Mouse (Mus musculus) left cerebral cortex, adult 9 months (tissue): ENCODE measurements around the gene Rgmb.

Experiments
- DNase-seq, 2 experiments: peaks; one replicate each; pipeline ENCODE4 v3.0.0; 2022; ENCODE audit warnings: low spot score in 2 of 2

The Rgmb gene

DNA sequence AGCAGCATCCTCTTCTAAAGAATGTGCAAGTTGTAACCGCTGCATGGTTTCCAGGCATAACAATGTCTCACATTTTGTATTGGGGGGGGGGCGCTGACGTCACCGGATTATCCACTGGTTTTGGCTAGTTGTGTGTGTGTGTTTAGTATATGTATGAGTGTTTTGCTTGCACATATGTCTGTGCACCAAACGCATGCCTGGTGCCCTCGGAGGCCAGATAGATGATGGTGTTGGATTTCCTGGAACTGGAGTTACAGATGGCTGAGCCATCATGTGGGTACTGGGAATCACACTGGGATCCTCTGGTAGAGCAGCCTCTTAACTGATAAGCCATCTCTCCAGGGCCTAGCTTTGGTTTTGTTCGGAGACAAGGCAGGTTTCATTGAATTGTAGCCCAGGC is 8.5 kb downstream of the Rgmb start:
- no peak for DNase-seq

DNA sequence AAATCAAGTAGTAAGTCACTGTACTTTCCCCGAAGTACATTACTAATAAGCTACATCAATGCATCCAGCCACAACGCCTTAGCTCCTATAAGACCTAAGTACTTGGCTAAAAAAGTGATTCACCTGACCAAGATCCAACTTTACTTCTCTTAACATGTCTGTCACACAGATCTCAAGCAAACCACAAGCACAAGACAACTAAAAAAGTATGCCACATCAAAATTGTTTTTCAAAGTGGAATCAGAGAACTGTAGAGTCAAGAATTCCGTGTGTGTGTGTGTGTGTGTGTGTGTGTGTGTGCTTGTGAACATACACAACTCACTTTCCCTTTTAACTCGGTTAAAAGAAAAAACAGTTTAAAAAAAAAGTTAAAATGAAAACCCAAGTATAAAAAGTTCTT is 9.1 kb downstream of the Rgmb start:
- DNase-seq = no peak

DNA sequence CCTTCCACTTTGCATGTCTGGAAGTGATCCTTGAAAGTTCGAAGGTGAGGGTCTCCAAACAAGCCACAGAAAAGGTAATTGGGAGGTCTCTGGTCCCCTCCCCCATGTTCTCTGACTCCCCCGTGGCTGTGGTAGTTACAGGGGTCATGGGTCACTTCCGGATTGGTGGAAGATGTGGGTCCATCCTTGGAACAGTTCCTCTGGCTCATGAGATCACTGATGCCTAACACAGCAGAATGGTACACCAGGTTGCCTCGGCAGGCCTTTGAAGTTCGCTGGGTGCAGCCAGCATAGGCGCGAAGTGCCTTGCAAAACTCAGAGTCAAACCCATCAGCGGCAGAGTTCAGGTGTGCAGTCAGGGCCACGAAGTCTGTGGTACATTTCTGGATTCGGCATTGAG is 10.1 kb downstream of the Rgmb start:
- DNase-seq = no peak

DNA sequence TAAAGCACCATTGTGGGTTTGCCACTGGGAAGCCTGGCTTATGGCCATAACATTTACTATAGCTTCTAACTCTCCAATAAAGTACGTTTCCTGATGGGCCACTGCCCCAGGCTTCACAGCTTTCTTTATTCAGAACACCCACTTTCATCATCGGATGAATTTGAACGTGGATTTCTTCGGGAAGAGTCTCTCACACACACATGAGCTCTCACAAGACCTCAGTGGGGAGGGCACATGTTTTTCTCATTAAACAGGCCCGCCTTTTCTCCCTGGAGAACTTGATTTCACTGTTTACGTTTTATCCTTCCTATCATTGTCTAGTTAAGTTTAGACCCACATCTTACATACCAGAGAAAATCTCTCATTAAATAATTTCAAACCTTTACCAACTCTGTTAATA is 10.7 kb downstream of the Rgmb start:
- no peak for DNase-seq

DNA sequence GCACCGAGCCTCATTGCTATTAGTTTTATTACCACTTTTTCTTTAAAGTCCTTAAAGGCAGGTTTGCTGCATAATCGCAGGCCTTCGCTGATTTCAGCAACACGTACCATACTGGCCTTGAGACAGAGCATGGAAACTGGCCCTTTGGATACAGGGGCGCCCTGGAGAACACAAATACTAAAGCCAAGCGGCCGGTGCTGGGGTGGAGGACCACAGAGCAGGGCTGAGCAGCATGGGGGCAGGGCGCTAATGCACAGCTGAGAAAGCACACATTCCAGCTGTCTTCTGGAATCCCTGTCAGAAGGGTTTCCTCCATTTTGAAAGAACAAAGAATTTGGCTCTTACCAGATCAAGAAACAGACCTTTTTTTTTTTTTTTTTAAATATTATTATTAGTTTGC is 12.5 kb downstream of the Rgmb start:
- no peak for DNase-seq

DNA sequence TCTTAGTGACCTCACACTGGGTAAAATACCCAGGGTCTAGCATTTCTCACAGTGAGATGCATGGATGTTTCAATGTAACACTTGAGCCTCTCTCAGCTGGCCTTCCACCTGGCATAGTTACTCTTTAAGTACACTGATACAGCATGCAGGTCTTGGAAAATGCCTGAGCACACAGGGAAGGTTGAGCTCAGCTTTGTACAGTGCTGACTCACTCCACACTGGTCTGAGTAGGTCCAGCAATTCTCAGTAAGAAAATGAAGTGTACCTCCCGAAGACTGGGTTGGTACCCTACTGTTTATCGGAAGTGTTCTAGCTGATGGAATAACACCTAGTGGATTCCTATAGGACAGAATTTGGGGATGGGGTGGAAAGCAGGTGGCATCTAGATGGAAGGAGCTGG is 13.2 kb downstream of the Rgmb start:
- no peak for DNase-seq

DNA sequence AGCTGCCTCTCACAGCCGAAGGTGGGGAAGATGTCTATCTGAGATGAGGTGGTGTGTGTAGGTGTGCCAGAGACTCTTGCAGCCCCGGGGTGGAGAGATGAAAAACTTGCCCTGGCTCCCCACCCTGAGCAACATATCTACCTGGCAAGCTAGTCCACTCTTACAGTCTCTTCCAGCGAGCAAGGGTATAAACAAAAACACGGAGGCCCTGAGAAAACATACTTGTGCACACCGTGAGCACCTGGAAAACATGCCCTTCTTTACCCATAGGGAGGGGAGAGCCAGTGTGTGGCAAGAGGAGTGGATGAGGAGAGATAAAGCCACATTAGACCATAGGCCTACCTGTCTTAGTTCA is 13.8 kb downstream of the Rgmb start:
- no peak for DNase-seq

DNA sequence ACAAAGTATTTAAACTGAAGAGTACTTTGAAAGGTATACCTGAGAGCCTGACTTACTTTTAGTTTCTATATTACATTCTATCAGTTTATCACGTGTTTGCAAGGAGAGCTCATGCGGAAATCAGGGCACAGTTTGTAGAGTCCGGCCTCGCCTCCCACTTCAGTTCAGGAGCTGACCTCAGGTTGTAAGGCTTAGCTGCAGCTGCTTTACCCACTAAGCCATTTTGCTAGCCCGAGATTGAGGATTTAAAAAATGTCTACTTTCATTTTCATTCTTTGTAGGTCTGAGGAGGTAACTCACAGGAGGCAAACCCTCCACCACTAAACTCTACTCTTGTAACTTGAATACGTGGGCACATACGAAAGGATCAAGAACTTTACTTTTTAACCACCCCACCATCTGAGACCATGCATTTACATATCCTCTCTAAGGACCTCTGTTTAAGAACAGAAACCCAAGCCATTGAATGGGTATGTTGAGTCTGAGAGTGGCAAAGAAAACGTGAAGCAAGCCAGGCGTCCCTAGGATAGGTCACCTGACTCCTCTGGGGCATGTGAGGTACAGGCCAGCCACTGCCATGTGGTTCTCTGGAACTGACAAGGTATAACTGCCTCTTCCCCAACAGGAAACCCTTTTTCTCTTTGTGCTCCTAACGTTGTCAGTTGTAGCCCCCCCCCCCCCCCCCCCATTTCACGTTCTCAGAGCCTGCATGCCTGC is 14.3 kb downstream of the Rgmb start:
- no peak for DNase-seq

DNA sequence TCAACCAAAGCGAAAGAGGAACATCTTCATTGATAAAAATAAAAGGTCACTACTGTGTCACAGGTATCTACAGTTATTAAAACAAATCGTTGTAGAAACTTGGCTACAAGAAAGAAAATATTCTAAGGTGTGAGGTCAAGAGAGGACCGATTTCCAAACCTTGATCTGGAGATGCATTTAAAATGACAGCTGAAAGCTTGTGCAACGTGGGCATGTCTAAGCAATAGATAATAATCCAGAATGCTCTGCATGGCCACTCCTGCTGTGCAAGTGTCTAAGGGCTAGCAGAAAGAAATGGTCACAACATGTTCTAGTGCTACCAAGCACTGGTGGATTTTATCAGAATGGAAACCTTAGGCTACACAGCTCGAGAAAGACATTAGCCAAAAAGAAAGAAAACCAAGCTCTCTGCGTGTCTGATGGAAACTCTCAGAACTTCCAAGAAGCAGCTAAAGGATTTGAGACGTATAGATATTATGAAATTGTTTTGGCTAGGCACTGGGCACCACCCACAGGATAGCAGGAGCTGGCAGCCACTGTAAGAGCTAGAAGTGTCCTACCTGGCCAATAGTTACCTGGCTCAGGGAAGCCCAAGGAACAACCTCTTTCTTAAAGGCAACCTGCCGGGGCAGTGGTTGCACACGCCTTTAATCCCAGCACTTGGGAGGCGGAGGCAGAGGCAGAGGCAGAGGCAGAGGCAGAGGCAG is 15.4 kb downstream of the Rgmb start:
- DNase-seq = no peak

DNA sequence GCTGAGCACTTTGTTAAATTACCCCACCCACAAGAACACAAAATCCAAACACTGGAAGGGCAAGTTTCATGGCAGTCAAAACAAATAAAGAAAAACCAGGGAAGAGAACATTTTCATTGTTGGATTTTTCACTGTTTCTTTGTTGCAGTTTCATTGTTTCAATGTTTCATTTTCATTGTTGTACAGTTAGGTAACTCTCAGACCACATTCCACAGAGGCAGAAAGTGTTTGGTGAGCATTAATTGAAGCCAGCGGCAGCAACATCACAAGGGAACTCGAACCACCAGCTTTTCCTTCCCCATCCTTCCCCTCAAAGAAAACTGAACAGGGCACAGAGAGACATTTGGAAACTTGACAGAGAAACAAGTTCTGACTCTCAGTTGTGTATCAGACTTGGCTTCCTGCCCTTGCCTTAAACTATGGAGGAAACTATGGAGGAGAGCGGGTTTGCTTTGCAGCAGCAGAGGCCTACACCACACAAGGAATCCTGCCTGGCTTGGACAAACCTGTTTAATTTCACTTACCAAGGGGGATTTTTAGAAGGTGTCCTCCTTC is 17.1 kb downstream of the Rgmb start:
- DNase-seq = no peak

DNA sequence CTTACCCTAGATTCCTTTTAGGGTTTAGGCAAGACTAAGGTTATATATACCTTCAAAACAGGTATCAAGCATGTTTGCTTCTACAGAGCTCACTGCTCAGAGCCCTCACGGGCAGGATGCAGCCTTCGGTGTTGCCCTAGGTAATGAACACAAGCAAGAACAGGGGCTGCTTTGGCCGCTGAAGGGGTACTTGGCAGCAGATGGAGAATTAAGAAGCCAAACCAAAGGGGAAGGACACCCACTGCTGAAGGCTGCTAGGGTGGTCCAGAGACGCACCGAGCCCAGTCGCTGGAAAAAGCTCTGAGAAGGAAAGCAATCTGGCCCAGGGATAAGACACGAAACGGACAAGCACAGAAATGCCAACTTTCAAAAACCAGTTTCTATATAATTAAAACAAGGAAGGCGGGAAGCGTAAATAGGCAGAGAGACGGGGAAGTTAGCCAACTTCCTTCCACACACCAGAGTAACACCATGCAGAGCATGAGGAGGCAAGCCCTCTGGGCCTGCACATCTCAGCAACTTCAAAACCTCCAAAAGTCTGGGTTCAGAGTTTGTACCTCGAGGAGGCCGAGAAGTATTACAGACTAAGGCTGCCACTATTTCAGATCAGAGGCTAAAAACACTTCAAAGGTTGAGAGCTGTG is 18.6 kb downstream of the Rgmb start:
- DNase-seq = no peak

DNA sequence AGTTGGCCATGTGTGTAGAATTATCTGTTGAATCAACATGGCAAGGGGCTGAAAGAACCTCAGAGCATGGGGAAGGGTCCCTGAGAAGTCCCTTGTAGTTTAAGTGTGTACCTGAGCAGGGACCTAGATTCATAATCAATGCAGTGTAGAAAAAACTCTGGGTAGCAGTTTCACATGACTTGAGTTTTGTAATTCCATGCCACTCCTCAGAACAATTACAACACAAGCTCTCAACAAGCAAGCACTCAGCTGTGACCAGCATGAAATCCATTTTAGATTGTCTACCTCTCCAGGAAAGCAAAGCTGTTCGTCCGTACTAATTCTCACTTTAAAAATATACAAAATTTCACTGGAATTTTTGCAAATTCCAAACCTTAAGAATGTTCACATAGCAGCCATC is 20.9 kb downstream of the Rgmb start:
- DNase-seq = no peak

DNA sequence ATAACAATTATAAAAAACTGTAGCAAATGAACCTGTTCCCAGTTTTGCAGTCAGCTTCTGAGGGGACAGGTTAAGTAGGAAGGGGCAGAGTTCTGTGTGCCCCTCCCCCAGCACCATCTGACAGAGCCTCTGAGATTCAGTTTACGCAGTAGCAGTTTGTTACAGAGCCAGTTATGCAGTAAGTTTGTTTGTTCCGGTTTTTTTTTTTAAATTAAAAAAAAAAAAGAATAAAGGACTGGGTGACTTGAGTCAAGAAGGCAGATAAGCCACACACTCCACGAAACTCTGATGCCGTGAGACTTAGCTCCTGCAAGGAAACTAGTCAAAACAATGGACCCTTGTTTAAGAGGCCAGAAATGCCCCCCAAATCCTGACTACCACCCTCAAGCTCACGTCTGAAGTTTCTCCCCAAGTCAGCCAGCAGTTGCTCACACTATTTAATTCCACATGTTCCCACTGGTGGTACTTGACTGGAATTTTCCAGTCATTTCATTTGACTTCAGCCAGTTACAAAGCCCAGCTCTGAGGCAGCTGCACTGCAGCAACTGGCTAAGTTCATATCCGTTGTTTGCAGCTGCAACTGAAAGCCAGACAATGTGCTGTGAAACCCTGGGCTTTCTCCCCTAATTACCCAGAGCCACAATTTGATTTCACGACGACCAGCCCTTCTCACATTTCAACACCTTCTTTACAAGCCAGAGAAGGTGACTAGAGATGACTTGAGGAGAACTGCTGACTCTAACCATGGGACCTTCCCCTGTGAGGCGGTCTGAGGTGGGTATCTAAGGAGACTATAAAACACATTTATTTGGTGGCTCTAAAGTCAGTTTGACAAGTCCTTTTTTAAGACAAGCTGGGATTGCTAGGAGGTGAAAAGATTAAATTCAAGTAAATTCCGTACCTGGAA is 22.1 kb downstream of the Rgmb start:
- DNase-seq = no peak

DNA sequence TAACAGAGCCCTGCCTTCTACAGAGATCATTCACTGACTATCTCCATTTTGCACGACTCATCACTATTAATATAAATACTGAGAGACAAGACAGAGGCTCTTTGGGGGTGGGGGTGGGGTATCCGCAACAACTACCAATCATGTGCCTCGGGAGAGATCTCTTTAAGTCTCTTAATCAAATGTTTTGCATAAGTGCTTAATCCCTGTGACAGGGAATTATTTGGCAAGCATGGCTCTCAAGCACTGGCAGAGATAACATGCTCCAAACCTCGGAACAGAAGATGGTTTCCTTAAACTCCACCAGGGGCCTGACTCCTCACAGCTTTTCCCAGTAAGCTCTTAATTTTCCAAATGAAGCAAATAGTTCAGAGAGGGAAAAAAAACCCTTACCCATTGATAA is 22.8 kb downstream of the Rgmb start:
- no peak for DNase-seq

DNA sequence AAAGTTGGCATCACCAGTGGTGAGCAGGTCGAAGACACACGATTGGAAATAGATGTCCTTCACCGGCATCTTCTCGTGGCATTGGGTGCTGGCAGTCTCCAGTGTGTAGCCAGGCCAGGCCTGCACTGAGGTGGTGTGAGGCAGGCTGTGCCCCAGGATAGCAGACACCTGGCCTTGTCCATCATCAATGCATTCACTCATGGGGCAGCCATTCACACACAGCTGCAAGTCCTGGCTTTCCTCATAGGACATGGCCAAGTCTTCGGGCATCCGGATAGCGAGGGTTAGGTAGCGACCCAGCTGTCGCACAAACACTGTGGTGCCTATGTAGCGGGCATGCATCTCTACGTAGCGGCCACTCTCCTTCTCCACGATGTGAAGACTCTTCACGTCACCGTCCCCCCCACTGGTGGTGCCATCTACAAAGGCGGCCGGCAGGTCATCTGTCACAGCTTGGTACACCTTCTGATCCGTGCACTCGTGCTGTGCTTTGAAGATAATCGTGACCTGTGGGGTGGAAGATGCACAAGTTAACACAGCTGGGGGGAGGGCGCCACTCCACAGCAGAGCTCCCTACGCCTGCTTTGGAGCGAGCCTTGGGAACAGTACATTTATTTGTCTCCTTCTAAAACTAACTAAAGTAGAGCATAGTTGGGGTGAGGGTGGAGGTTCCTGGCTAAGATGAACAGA is 23.4 kb downstream of the Rgmb start:
- DNase-seq = no peak

DNA sequence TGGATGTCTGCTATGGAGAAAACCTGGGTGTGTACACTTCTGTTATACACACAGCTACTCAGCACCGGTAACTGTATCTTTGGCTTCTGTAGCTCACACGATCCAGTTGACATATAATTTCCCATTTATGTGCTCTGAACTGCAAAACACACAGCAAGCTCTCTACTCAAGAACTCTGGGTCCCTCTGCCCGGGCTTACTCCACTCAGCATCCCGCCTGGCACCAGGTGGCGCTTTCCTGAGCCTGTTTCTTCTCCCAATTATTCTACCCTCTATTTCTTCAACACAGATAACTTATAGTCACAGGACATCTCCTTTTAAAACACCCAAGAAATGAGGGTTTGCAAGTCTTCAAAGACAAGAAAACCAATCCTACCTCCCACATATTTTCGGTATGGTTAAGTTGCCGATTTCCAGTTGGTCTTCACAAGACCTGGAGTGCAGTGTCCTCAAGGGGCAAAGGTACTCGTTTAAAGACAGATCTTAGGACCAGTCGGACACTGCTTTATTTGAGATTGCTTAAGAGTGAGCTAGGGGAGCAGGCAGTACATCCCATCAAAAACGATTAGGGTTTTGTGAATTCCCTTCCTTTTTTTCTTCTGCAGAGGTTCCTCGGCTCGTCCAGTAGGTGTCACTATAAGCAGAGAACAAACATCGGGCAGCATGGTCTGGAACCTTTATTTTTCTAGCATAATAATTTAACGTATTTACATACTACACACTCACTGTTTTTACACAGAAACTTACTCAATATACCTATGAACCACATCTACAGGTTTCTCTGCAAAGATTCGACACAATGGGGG is 26.6 kb downstream of the Rgmb start:
- DNase-seq = no peak

DNA sequence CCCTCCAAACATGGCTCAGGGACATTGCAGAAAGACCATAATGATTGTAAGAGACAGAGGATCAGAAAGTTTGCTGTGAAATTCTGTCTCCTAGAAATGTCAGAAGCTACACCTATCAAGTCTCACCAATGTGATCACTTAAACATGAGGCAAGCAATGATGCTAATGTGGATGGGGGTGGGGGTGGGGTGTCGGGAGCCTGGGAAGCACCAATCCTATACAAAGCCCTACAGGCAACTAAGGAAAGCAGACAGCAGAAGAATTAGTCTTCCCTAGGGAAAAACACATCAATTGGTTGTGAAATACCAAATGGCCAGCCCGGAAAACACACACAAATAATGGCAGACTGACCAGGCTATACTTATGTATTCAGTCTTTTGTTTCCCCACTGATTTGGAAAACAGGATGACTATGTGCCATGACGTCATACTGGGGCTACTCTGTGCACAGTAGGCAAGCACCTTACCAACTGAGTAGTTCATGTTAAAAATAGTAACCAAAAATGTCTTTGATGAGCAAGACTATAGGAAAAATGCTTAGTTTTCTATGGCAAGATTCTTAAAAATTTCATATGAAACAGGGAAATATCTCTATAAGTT is 31.5 kb downstream of the Rgmb start:
- DNase-seq = no peak

DNA sequence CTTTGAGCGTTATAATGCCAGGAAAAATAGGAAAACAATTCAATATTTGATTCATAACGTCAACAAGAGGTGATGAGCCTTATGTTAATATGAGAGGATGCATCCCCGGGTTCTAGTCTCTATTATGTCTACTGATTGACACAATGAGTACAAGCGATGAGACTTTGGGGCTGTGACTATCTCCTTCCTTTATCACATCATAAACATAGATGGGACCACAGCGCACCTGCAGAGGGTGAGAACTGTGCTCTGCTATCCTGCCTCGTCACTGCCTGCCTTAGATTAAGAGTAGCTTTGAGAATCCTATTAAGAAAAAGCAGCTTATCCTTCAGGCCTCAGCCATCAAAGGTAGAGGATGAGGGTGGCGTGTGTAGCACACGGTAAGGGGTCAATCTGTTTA is 40.1 kb downstream of the Rgmb start:
- no peak for DNase-seq

DNA sequence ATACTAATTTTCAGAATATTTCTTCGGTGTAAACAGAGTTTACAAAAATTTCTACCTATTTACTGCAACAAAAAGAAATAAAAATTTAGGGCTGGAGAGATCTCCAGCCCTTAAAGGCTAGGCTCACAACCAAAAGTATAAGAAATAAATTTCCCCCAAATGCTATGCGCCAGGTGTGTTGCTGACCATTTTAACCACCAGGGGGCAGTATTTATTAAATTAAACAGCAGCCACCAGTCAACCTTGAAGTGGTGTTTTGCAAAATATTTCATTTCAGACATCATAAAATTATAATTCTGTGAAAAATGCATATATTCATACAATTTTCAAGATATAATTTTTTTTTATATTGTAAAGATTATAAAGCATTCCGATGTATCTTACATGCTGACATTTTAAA is 43.8 kb downstream of the Rgmb start:
- no peak for DNase-seq

DNA sequence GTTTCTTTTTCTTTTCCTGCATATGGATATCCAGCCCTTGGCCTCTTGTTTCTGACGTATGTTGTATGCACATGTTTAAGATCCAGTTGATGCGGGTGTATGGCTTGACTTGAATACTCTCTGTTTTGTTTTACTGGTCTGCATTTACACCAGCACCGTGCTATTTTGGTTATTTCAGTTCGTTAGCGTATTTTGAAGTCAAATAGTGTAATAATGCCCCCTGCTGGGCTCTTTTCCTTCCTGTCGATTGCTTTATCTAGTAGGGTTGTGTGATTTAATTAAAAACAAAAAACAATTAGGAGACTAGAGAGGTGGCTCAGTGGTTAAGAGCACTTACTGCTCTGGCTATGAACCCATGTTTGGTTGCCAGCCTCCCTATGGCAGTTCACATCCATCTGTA is 52.9 kb downstream of the Rgmb start:
- peak in 1 of 2 experiments; percentile 25 for DNase-seq
